In the genomic region with DNA sequence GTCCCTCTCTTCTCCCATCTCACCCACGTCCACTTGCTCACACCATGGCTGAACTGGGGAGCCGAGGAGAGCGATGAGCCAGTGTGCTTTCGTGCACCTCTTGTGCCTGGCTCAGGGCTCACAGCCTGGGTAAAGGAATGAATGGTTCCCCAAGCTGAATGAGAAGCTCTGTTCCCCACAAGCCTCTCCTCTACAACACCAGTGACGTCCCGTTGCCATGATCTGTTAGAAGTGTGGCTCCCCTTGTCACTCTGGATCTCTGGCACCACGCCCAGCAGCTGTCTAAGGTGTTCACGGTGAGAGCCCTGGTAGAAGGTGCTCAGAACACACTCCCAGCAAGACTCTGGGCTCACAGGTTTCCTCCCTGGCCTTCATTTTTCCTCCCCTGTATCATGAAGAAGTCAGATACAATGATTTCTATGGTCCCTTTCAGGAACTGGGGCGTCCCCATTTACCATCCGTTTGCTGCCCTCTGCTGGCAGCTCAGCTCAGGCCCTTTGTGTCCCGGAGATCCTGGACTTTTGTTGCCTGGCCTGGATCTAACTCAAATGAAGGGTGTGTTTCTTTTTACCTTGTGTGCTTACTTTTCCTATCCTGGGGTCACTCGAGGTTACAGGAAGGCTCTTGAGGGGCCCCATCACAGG, we compare ENCODE assay signal across 8 mouse cellular contexts. TPM values are rescaled to one million over a fixed set of nuclear protein-coding genes. Genes with fewer than 3 reads are reported as not detected.
A peak's percentile ranks its signal among the peaks of the same experiment; 100 is the strongest.
DNase-seq lines count a peak whose midpoint lies in the region; ATAC-seq and TF ChIP-seq lines count a peak whose summit lies in the region.

No protein-coding gene starts in this region.

- DNase-seq in CH12.LX (ENCODE audit: extremely low read depth): peak; percentile 78
- DNase-seq in brain, adult 2 months (ENCODE audit: low read depth, low spot score): peak; percentile 87
- DNase-seq in heart, postnatal 14 days: peak; percentile 84 to 91
- DNase-seq in large intestine, adult 2 months (ENCODE audit: low read depth, low spot score): peak; percentile 57

- no peak for TF ChIP-seq EP300 in CH12.LX (IDR thresholded peaks at IDR 0.05; ENCODE audit: low read length)

- 45% methylated on average over 12 of the region's 12 CpGs for WGBS in large intestine, adult 2 months
- WGBS in liver, embryonic 16.5 days (ENCODE audit: insufficient replicate concordance): 44% methylated on average over 12 of the region's 12 CpGs
- 46% methylated on average over 12 of the region's 12 CpGs for WGBS in neural tube, embryonic 14.5 days

- in situ Hi-C loops in CH12.LX (cut with MboI; ENCODE audit: low pct_ligation_motif_present, low pct_unique_long_range_greater_than_20kb, low sequenced_read_pairs): loop anchor here (10.0 to 25.0 kb wide), 2 partner anchors 142 to 330 kb away; no protein-coding TSS in a partner anchor

- peak; percentile 80 for ATAC-seq in erythroblast, adult 5-6 weeks (replicated peaks; ENCODE audit: low FRiP score, poor library complexity, severe bottlenecking)
- ATAC-seq in liver, embryonic 16.5 days (ENCODE audit: low read depth): peak; percentile 65
- ATAC-seq in neural tube, embryonic 14.5 days (ENCODE audit: low read depth): peak; percentile 86

- no peak overlapping the region for H3K9ac ChIP-seq in CH12.LX (ENCODE audit: insufficient read depth, low read depth)
- H3K9ac ChIP-seq in liver, embryonic 16.5 days (ENCODE audit: low read depth, low read length): no peak overlapping the region
- H3K9ac ChIP-seq in neural tube, embryonic 14.5 days (replicated peaks; ENCODE audit: low read depth, low read length): no peak overlapping the region

- H3K36me3 ChIP-seq in CH12.LX (replicated peaks in 1 of 2; ENCODE audit: control insufficient read depth in 1 of 2, insufficient read depth in 1 of 2, low read length in 1 of 2): no peaks in the 10 kb centered on the region
- no peaks in the 10 kb centered on the region for H3K36me3 ChIP-seq in liver, embryonic 16.5 days (ENCODE audit: control insufficient read depth, insufficient read depth)
- H3K36me3 ChIP-seq in neural tube, embryonic 14.5 days (ENCODE audit: control insufficient read depth, insufficient read depth, low read length): no peaks in the 10 kb centered on the region
- H3K36me3 ChIP-seq in testis, adult 2 months (ENCODE audit: control insufficient read depth, insufficient read depth, low read length): no peaks in the 10 kb centered on the region

- no peak overlapping the region for H3K4me3 ChIP-seq in CH12.LX (replicated peaks in 1 of 3; ENCODE audit: low read depth in 2 of 3, low read length in 2 of 3, poor library complexity in 1 of 3)
- no peak overlapping the region for H3K4me3 ChIP-seq in liver, embryonic 16.5 days (ENCODE audit: low read depth, low read length)
- H3K4me3 ChIP-seq in neural tube, embryonic 14.5 days (ENCODE audit: low read depth, low read length): no peak overlapping the region
- peak overlapping the region; percentile 87 for H3K4me3 ChIP-seq in testis, adult 2 months (ENCODE audit: control insufficient read depth, low read depth, low read length)

- H3K27ac ChIP-seq in CH12.LX (ENCODE audit: insufficient read depth, low read depth): no peak overlapping the region
- H3K27ac ChIP-seq in liver, embryonic 16.5 days (ENCODE audit: low read length): no peak overlapping the region
- peak overlapping the region; percentile 60; the same call in 1 of the 2 replicates for H3K27ac ChIP-seq in neural tube, embryonic 14.5 days (ENCODE audit: low read depth, low read length)
- peak overlapping the region; percentile 63; the same call in 1 of the 2 replicates for H3K27ac ChIP-seq in testis, adult 2 months (ENCODE audit: control insufficient read depth, insufficient read depth, low read depth, low read length)

- no peaks in the 10 kb centered on the region for H3K27me3 ChIP-seq in CH12.LX (replicated peaks)
- H3K27me3 ChIP-seq in liver, embryonic 16.5 days (ENCODE audit: control insufficient read depth, insufficient read depth, low read depth, low read length): no peaks in the 10 kb centered on the region
- no peaks in the 10 kb centered on the region for H3K27me3 ChIP-seq in neural tube, embryonic 14.5 days (ENCODE audit: control insufficient read depth, insufficient read depth, low read length)
- no peaks in the 10 kb centered on the region for H3K27me3 ChIP-seq in testis, adult 2 months (ENCODE audit: control insufficient read depth, insufficient read depth, low read length)

- H3K4me2 ChIP-seq in CH12.LX (ENCODE audit: insufficient read depth, low read depth, poor library complexity, severe bottlenecking): no peak overlapping the region
- H3K4me2 ChIP-seq in liver, embryonic 16.5 days (ENCODE audit: low read depth, low read length): no peak overlapping the region
- no peak overlapping the region for H3K4me2 ChIP-seq in neural tube, embryonic 14.5 days (ENCODE audit: low read depth, low read length)

- dilution Hi-C loops in CH12.LX (cut with MboI; ENCODE audit: extremely low pct_ligation_motif_present, extremely low pct_unique_long_range_greater_than_20kb, low sequenced_read_pairs): no loop called here

- no peak for TF ChIP-seq POLR2A in CH12.LX (IDR thresholded peaks at IDR 0.05; ENCODE audit: low read depth, low read length)
- no peak for TF ChIP-seq POLR2A in testis, adult 2 months (IDR thresholded peaks at IDR 0.05; ENCODE audit: control insufficient read depth, low read depth, low read length)

- H3K9me3 ChIP-seq in CH12.LX (replicated peaks; ENCODE audit: low read length): no peaks in the 10 kb centered on the region
- no peaks in the 10 kb centered on the region for H3K9me3 ChIP-seq in liver, embryonic 16.5 days (replicated peaks; ENCODE audit: control insufficient read depth, low read length)
- no peaks in the 10 kb centered on the region for H3K9me3 ChIP-seq in neural tube, embryonic 14.5 days (ENCODE audit: control insufficient read depth, low read length)

- H3K4me1 ChIP-seq in CH12.LX (ENCODE audit: control insufficient read depth in 1 of 2, insufficient read depth in 2 of 2): peaks cover 3 to 5% of the 10 kb centered on the region in 2 experiments; a peak in 2 of 4 replicates
- peaks cover 4% of the 10 kb centered on the region; the same call in 1 of the 2 replicates for H3K4me1 ChIP-seq in liver, embryonic 16.5 days (ENCODE audit: control insufficient read depth, low read depth, low read length)
- no peaks in the 10 kb centered on the region for H3K4me1 ChIP-seq in neural tube, embryonic 14.5 days (ENCODE audit: control insufficient read depth, insufficient read depth, low read length)
- no peaks in the 10 kb centered on the region; the same call in 1 of the 2 replicates for H3K4me1 ChIP-seq in testis, adult 2 months (ENCODE audit: control insufficient read depth, insufficient read depth, low read length)

- H3K79me2 ChIP-seq in CH12.LX (replicated peaks; ENCODE audit: control insufficient read depth, extremely low read depth, insufficient read depth, poor library complexity, severe bottlenecking): no peaks in the 10 kb centered on the region

- peak; percentile 95 for TF ChIP-seq RAD21 in CH12.LX (IDR thresholded peaks at IDR 0.05; ENCODE audit: low read depth, low read length)

- intact Hi-C loops in heart, postnatal 14 days (cut with DNase I): loop anchor here (2.0 kb wide), 4 partner anchors 154 to 416 kb away; a partner anchor contains a TSS

- TF ChIP-seq CTCF in CH12.LX (conservative IDR thresholded peaks at IDR 0.05 in 1 of 2, IDR thresholded peaks at IDR 0.05 in 1 of 2; ENCODE audit: low read depth in 2 of 2, low read length in 2 of 2): peak; percentile 75 to 90
- TF ChIP-seq CTCF in testis, adult 2 months (IDR thresholded peaks at IDR 0.05; ENCODE audit: control insufficient read depth, insufficient read depth, insufficient replicate concordance, low read depth, low read length): peak; percentile 56; the same call in 1 of the 2 replicates

TF ChIP-seq in CH12.LX, 34 proteins besides CTCF, POLR2A, EP300 and RAD21 (continues in another document):
- no peak for TF ChIP-seq SIN3A (IDR thresholded peaks at IDR 0.05; ENCODE audit: low read length)
- no peak for TF ChIP-seq JUND (conservative IDR thresholded peaks at IDR 0.05; ENCODE audit: low read depth, low read length)
- no peak for TF ChIP-seq ZKSCAN1 (IDR thresholded peaks at IDR 0.05; ENCODE audit: borderline replicate concordance, low read depth, low read length)
- TF ChIP-seq JUN (IDR thresholded peaks at IDR 0.05; ENCODE audit: insufficient read depth, low read depth, low read length): no peak
- TF ChIP-seq E2F4 (IDR thresholded peaks at IDR 0.05; ENCODE audit: insufficient replicate concordance, low read depth, low read length): no peak
- peak; percentile 76 for TF ChIP-seq ZC3H11A (IDR thresholded peaks at IDR 0.05; ENCODE audit: low read depth, low read length)
- peak; percentile 82 for TF ChIP-seq SMC3 (IDR thresholded peaks at IDR 0.05; ENCODE audit: low read depth, low read length)
- no peak for TF ChIP-seq TBP (conservative IDR thresholded peaks at IDR 0.05; ENCODE audit: low read depth, low read length)
- TF ChIP-seq RCOR1 (conservative IDR thresholded peaks at IDR 0.05; ENCODE audit: low read depth, low read length): no peak
- no peak for TF ChIP-seq MEF2A (IDR thresholded peaks at IDR 0.05; ENCODE audit: borderline replicate concordance, low read depth, low read length)
- TF ChIP-seq ELF1 (IDR thresholded peaks at IDR 0.05; ENCODE audit: low read depth, low read length): peak; percentile 23; the same call in 1 of the 2 replicates
- TF ChIP-seq TCF12 (IDR thresholded peaks at IDR 0.05; ENCODE audit: low read depth, low read length): no peak
- TF ChIP-seq GABPA (IDR thresholded peaks at IDR 0.05; ENCODE audit: insufficient replicate concordance, low read depth, low read length): no peak
- no peak for TF ChIP-seq HCFC1 (IDR thresholded peaks at IDR 0.05; ENCODE audit: low read depth, low read length)
- TF ChIP-seq MAZ (IDR thresholded peaks at IDR 0.05; ENCODE audit: low read depth, low read length): peak; percentile 56; the same call in 1 of the 2 replicates
- TF ChIP-seq KAT2A (IDR thresholded peaks at IDR 0.05; ENCODE audit: insufficient replicate concordance, low read length): no peak
- no peak for TF ChIP-seq MXI1 (IDR thresholded peaks at IDR 0.05; ENCODE audit: low read depth, low read length)

RNA-seq across cellular contexts. Expression of a gene that starts 51.1 kb away (rescaled TPM):
- total RNA-seq in CH12.LX (2012; rRNA removed): 0.04 TPM in 1 of 2 replicates, not detected in the other
- not detected in 2 replicates for total RNA-seq in CH12.LX (2014; rRNA removed)
- polyA plus RNA-seq in CH12.LX (2012; ENCODE audit: insufficient read length, low read depth): not detected in 2 replicates
- total RNA-seq in erythroblast, adult 5-6 weeks (2015; ENCODE audit: low replicate concordance): 6.7 and 12.3 TPM in 2 replicates
- total RNA-seq in erythroblast, adult 5-6 weeks (2017; ENCODE audit: low replicate concordance): 13.5 and 15.9 TPM in 2 replicates
- 10 to 100 TPM in 1 of 2 experiments, 1 to 10 TPM in 1; 9.4 to 10.7 TPM for total RNA-seq in heart, postnatal 14 days (2021)
- polyA plus RNA-seq in large intestine, adult 2 months (2012; rRNA removed): 49.0 and 71.5 TPM in 2 replicates
- 4.2 and 5.5 TPM in 2 replicates for polyA plus RNA-seq in liver, embryonic 16.5 days (2015; fragmentation: Nextera tagmentation; extraction: Ambion mirVana)
- 1.6 and 4.0 TPM in 2 replicates for polyA plus RNA-seq in neural tube, embryonic 14.5 days (2014; fragmentation: Nextera tagmentation; extraction: Ambion mirVana)
- 21.0 and 23.1 TPM in 2 replicates for polyA plus RNA-seq in testis, adult 2 months (2012; rRNA removed)

Comparison
In these comparisons a context has a peak if more than half of its experiments do, and no peak if none do; other contexts are left out.
1. H3K27ac ChIP-seq: peak in neural tube, embryonic 14.5 days (single experiment) and testis, adult 2 months (single experiment); none in CH12.LX (single experiment) and liver, embryonic 16.5 days (single experiment).
2. Peak in every context shown above with its lines, with median percentiles within 50 percentile points of each other: DNase-seq and ATAC-seq.